Mouse (Mus musculus): ENCODE measurements around the gene Esyt2.

GRCm38 (mm10) chr12:116270538-116270937 lies 10.5 kb upstream of the Esyt2 start:
- TF ChIP-seq CTCF (IDR thresholded peaks at IDR 0.05) (no peak), EP300 (IDR thresholded peaks at IDR 0.05; ENCODE audit: insufficient read depth, low read depth, low read length) (no peak)
